Mouse (Mus musculus) c-Kit-positive CD71-positive TER-119-positive erythroid progenitor cells, embryonic 14.5 days (primary cell): ENCODE measurements at regions not wholly inside any gene's neighbourhood (a gene's known extent, or its start where the extent isn't known, plus 50 kb on each side); places are given as distances from the start of the nearest gene placed in this dataset.

Experiments
- DNase-seq: peaks from one replicate; pipeline ENCODE4 v3.0.0-alpha.2; 2013; ENCODE audit warnings: low spot score

- DNase-seq, result no peak
These were observed 2004.1 kb upstream of the Gm8797 start for GRCm38 (mm10) chr3:3746542-3746941.

GRCm38 (mm10) chr3:3751596-3752251, 1998.9 kb upstream of the Gm8797 start:
- DNase-seq, result peak; percentile 18

GRCm38 (mm10) chr3:3761346-3761745, 1989.3 kb upstream of the Gm8797 start:
- DNase-seq, result no peak

GRCm38 (mm10) chr3:3784200-3784599, 1966.4 kb upstream of the Gm8797 start:
- DNase-seq, result no peak

- DNase-seq, result no peak
These were observed 1964.6 kb upstream of the Gm8797 start for GRCm38 (mm10) chr3:3786039-3786438.

GRCm38 (mm10) chr3:3807821-3808220, 1942.8 kb upstream of the Gm8797 start:
- DNase-seq, result no peak

- DNase-seq, result no peak
These were observed 1921.6 kb upstream of the Gm8797 start for GRCm38 (mm10) chr3:3829020-3829419.

- no peak for DNase-seq
These were observed 1919.0 kb upstream of the Gm8797 start for GRCm38 (mm10) chr3:3831411-3832286.
